In the genomic region with DNA sequence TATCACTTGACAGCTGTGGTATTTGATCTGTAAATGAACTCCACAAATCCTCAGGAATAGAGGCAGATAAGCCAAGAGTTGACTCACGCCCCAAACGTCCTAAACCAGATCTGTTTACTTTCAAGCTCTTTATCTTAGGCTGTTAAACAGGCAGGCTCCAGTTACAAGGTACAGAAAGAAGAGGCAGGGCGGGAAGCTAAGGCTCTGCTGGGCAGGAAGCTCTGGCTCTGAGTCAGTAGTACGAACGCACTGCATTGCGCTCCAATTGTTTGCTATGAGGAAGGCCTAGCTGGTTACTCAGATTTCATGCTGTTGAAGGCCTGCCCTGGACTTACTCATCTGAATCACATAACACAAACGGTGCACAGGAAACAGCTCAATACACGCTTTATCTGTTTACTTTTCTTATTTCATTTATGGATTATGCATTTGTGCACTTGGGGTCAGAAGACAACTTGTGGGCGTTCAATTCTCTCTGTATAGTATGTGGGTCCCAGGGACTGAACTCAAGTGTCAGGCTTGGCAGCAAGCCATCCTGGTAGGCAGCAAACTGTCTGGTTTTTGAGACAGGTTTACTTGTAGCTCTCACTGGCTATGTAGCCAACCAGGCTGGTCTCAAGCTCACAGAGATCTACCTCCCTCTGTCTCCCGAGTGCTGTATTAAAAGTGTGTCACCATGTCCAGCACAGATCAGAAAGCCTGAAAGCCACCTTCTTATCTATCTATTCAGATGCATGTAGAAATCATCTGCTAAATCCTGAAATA, we compare ENCODE assay signal across 9 mouse cellular contexts. TPM values are rescaled to one million over a fixed set of nuclear protein-coding genes. Genes with fewer than 3 reads are reported as not detected.
DNase-seq lines count a peak whose midpoint lies in the region; ATAC-seq and TF ChIP-seq lines count a peak whose summit lies in the region.
"Had no signal": no experiment of that assay in that cellular context is flagged by ENCODE, and none has a peak within 500 bp of the region (broad histone marks: within the 10 kb centered on the region; RNA-seq: fewer than 3 reads in every experiment).

No protein-coding gene starts in this region.

- no peak for TF ChIP-seq POLR2A in liver, adult 2 months (IDR thresholded peaks at IDR 0.05; ENCODE audit: extremely low read depth, insufficient read depth, low read length)

- no peaks in the 10 kb centered on the region for H3K9me3 ChIP-seq in stomach, embryonic 16.5 days (replicated peaks; ENCODE audit: control insufficient read depth, low read length)
- H3K9me3 ChIP-seq: hindbrain, embryonic 15.5 days had no signal

- TF ChIP-seq CTCF in liver, adult 2 months (IDR thresholded peaks at IDR 0.05; ENCODE audit: low read depth, low read length): no peak

- peak; percentile 18 for DNase-seq in kidney, postnatal 14 days
- no peak for DNase-seq in kidney, adult 18-20 months
- peak; percentile 52 to 77 for DNase-seq in heart, adult 18-20 months
- DNase-seq in liver, adult 2 months (ENCODE audit: extremely low read depth, low read depth, low spot score): peak; percentile 19
- no peak for DNase-seq in layer of hippocampus, postnatal 25 days (ENCODE audit: extremely low spot score in 1 of 2, low spot score in 1 of 2)
- no peak for DNase-seq in frontal cortex, postnatal 36 days (ENCODE audit: low spot score in 2 of 2)
- DNase-seq in frontal cortex, postnatal 25 days (ENCODE audit: low spot score in 2 of 2): no peak

- no peak overlapping the region for H3K27ac ChIP-seq in liver, adult 2 months (replicated peaks; ENCODE audit: insufficient read depth, low read depth, low read length)
- peak overlapping the region; percentile 97 for H3K27ac ChIP-seq in stomach, embryonic 16.5 days (ENCODE audit: low read length)
- H3K27ac ChIP-seq: hindbrain, embryonic 15.5 days had no signal

- no peaks in the 10 kb centered on the region for H3K4me1 ChIP-seq in liver, adult 2 months (ENCODE audit: control insufficient read depth, insufficient read depth, low read length)
- peaks cover 28% of the 10 kb centered on the region for H3K4me1 ChIP-seq in stomach, embryonic 16.5 days (ENCODE audit: control insufficient read depth, insufficient read depth, low read length)
- H3K4me1 ChIP-seq: hindbrain, embryonic 15.5 days had no signal

- ATAC-seq in stomach, embryonic 16.5 days (ENCODE audit: insufficient read depth, low FRiP score): peak; percentile 91

- no peaks in the 10 kb centered on the region for H3K36me3 ChIP-seq in liver, adult 2 months (ENCODE audit: control insufficient read depth, insufficient read depth, low read length)
- H3K36me3 ChIP-seq in stomach, embryonic 16.5 days (ENCODE audit: control insufficient read depth, insufficient read depth, low read length): no peaks in the 10 kb centered on the region

- H3K9ac ChIP-seq in liver, adult 2 months (ENCODE audit: low read depth, low read length): no peak overlapping the region
- H3K9ac ChIP-seq in stomach, embryonic 16.5 days (ENCODE audit: low read length): peak overlapping the region; percentile 55
- H3K9ac ChIP-seq: hindbrain, embryonic 15.5 days had no signal

- no peaks in the 10 kb centered on the region for H3K27me3 ChIP-seq in liver, adult 2 months (ENCODE audit: control insufficient read depth, insufficient read depth, low read length)
- no peaks in the 10 kb centered on the region for H3K27me3 ChIP-seq in stomach, embryonic 16.5 days (ENCODE audit: control insufficient read depth, insufficient read depth, low read length)
- H3K27me3 ChIP-seq: hindbrain, embryonic 15.5 days had no signal

- 28% methylated on average over 10 of the region's 10 CpGs for WGBS in liver, adult 2 months
- WGBS in stomach, embryonic 16.5 days: 9% methylated on average over 10 of the region's 10 CpGs

- no peak overlapping the region for H3K4me3 ChIP-seq in liver, adult 2 months (ENCODE audit: insufficient read depth, low read depth, low read length)
- no peak overlapping the region for H3K4me3 ChIP-seq in stomach, embryonic 16.5 days (replicated peaks; ENCODE audit: low read length)
- H3K4me3 ChIP-seq: hindbrain, embryonic 15.5 days had no signal

- H3K79me2 ChIP-seq in liver, adult 2 months (ENCODE audit: control insufficient read depth, insufficient read depth, low read length): no peaks in the 10 kb centered on the region

- H3K4me2 ChIP-seq in stomach, embryonic 16.5 days (ENCODE audit: low read depth, low read length): peak overlapping the region; percentile 19
- H3K4me2 ChIP-seq: hindbrain, embryonic 15.5 days had no signal

RNA-seq across cellular contexts. Expression of gene Miga1, which starts 31.5 kb away (rescaled TPM):
- 10 to 100 TPM; 10.8 to 14.7 TPM for total RNA-seq in heart, adult 18-20 months (2021)
- total RNA-seq in liver, adult 2 months (2014; rRNA removed): 2.2 and 2.6 TPM in 2 replicates
- polyA plus RNA-seq in liver, adult 2 months (2012; rRNA removed): 0.39 and 0.94 TPM in 2 replicates
- polyA plus RNA-seq in stomach, embryonic 16.5 days (2015; fragmentation: Nextera tagmentation; extraction: Ambion mirVana): 10.9 and 11.1 TPM in 2 replicates
- total RNA-seq in layer of hippocampus, postnatal 25 days (2021): 10 to 100 TPM; 72.0 to 79.1 TPM

RNA-seq across cellular contexts. Expression of gene Usp33, which starts 37.6 kb away (rescaled TPM):
- total RNA-seq in heart, adult 18-20 months (2021): 10 to 100 TPM; 22.2 to 24.3 TPM
- total RNA-seq in liver, adult 2 months (2014; rRNA removed): 41.5 and 46.9 TPM in 2 replicates
- 9.5 and 9.9 TPM in 2 replicates for polyA plus RNA-seq in liver, adult 2 months (2012; rRNA removed)
- 44.3 and 45.8 TPM in 2 replicates for polyA plus RNA-seq in stomach, embryonic 16.5 days (2015; fragmentation: Nextera tagmentation; extraction: Ambion mirVana)
- 100 to 1,000 TPM; 116 to 123 TPM for total RNA-seq in layer of hippocampus, postnatal 25 days (2021)

RNA-seq across cellular contexts. Expression of gene Nexn, which starts 42.5 kb away (rescaled TPM):
- 100 to 1,000 TPM; 321 to 331 TPM for total RNA-seq in heart, adult 18-20 months (2021)
- 0.20 and 0.28 TPM in 2 replicates for total RNA-seq in liver, adult 2 months (2014; rRNA removed)
- not detected in 2 replicates for polyA plus RNA-seq in liver, adult 2 months (2012; rRNA removed)
- polyA plus RNA-seq in stomach, embryonic 16.5 days (2015; fragmentation: Nextera tagmentation; extraction: Ambion mirVana): 33.8 and 44.9 TPM in 2 replicates
- total RNA-seq in layer of hippocampus, postnatal 25 days (2021): 1 to 10 TPM; 1.2 to 1.4 TPM

Comparison
In these comparisons a context has a peak if more than half of its experiments do, and no peak if none do; other contexts are left out.
1. DNase-seq: peak in kidney, postnatal 14 days (single experiment), heart, adult 18-20 months (2 of 2) and liver, adult 2 months (single experiment); none in kidney, adult 18-20 months (single experiment), layer of hippocampus, postnatal 25 days (0 of 2), frontal cortex, postnatal 36 days (0 of 2) and frontal cortex, postnatal 25 days (0 of 2).
2. RNA of gene Miga1, which starts 31.5 kb away (total RNA-seq): 72.0 to 79.1 TPM in layer of hippocampus, postnatal 25 days; 10.8 to 14.7 TPM in heart, adult 18-20 months and 2.2 to 2.6 TPM in liver, adult 2 months; every median in the first group is over 4 times any median in the second.
3. RNA of gene Nexn, which starts 42.5 kb away (total RNA-seq): 321 to 331 TPM in heart, adult 18-20 months; 1.2 to 1.4 TPM in layer of hippocampus, postnatal 25 days and 0.20 to 0.28 TPM in liver, adult 2 months; every median in the first group is over 100 times any median in the second.